Mouse (Mus musculus) testis, postnatal 14 days (tissue): ENCODE measurements around the gene Mbd6.
"Not testable (repeated sequence)": the region's sequence is repeated elsewhere in the genome, so short reads cannot be mapped to it uniquely, and the experiment has no call there.

Experiments
- DNase-seq: peaks from one replicate; pipeline ENCODE4 v3.0.0; 2021; ENCODE audit warnings: low spot score

The Mbd6 gene

DNA sequence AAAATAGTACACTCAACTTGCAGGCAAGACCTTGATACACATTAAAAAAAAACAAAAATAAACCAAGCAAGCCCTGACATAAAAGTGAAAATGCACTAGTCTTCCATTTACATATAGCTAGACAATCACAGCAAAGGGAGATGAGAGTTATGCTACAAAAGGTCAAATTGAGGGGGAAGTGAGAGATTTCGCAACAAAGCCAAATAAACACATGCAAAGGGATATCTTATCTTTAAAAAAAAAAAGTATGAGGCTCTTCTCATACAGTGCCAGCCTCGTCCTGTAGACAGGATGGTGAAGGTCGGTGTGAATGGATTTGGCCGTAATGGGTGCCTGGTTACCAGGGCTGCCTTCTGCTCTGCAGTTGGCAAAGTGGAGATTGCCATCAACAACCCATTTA is 24.0 kb upstream of the Mbd6 start:
- no peak for DNase-seq

GRCm38 (mm10) chr10:127312356-127312676 is 23.5 kb upstream of the Mbd6 start:
- peak; percentile 79 for DNase-seq

GRCm38 (mm10) chr10:127311476-127312355 is 22.9 kb upstream of the Mbd6 start, which contains the start of gene Mars:
TSS of gene Mars (minus strand) at chr10:127311786.
- peak; percentile 93 for DNase-seq

DNA sequence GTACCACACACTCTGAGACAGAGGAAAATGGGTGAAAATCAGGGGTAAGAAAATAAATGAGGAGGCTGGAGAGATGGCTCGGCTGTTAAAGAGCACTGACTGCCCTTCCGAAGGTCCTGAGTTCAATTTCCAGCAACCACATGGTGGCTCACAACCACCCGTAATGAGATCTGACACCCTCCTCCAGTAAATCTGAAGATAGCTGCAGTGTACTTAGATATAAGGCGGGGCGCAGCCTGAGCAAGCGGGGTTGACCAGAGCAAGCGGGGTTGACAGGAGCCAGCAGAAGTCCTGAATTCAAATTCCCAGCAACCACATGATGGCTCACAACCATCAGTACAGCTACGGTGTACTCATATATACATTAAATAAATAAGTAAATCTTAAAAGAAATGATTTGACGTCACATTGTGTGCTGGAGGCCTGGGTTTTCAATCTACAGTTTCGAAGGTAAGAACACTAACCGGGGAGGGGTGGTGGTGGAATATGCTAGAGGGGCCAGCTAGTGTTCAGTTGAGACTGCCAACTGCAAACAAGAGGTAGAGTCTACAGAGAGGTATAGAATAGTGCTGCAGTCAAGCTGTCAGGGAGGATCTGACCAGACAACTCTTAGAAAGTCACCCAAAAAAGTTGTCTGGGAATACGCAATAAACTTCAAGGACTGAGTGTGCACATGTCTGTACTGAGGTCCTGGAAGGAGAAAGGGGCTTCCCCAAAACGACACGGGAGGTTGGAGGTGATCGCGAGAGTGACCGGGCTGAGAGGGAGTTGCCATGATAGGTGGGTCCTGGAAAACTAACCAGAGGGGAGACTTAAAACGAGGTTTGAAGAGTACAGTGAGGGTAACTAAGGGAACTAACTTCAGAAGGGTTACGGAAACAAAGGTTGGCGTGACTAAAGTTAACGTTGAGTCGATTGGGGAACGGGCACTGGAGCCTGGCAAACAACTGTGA is 22.0 kb upstream of the Mbd6 start:
- no peak for DNase-seq

DNA sequence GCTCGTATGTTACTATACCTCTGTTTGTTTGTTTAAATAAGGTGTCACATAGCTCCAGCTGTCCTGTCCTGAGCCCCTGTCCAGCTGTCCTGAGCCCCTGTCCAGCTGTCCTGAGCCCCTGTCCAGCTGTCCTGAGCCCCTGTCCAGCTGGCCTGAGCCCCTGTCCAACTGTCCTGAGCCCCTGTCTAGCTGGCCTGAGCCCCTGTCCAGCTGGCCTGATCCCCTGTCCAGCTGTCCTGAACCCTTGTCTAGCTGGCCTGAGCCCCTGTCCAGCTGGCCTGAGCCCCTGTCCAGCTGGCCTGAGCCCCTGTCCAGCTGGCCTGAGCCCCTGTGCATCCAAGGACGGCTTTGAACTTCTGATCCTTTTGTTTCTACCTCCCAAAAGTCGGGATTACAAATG is 20.3 kb upstream of the Mbd6 start:
- not testable (repeated sequence) for DNase-seq

GRCm38 (mm10) chr10:127303136-127303535 is 14.3 kb upstream of the Mbd6 start:
- DNase-seq: no peak

- DNase-seq: no peak
Measured at GRCm38 (mm10) chr10:127300361-127300760, 11.5 kb upstream of the Mbd6 start.

GRCm38 (mm10) chr10:127297015-127297871 is 8.4 kb upstream of the Mbd6 start:
- DNase-seq: no peak

DNA sequence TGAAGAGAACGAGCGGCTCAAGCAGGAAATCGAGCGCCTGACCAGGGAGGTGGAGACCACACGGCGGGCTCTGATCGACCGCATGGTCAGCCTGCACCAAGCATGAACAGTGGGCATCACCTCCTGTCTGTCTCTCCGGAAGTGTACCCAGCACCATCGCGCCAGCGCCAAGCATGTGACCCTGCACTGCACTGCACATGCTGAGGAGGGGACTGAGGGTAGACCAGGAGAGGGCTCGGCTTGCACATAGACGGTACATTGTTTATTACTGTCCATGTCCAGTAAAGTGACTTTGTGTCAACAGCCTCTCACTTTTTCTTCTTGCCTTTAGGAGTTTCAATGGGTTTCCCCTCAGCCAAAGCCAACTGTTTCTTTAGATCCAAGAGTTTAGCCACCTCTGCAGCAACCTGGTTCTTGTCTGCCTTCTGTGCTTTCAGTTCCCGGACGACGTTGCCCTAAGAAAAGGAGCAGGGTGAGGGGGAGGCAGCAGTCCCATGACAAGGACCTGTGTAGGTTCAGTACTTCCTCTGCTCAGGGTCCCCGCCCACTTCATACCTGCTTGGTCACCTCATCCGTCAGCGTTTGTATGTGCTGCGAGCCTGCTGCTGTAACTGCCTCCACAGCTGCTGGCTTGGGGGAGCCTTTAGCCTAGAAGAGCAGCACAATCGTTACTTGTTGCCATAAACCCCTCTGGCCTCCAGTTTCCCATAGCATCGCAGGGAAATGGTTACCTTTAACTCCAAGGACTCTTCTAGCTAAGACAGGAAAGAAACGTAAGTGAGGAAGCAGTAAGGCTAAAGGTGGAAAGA is 7.4 kb upstream of the Mbd6 start:
- DNase-seq: no peak

GRCm38 (mm10) chr10:127294895-127295510 is 6.2 kb upstream of the Mbd6 start:
- no peak for DNase-seq

GRCm38 (mm10) chr10:127293590-127294113 is 4.8 kb upstream of the Mbd6 start:
- DNase-seq: no peak

- DNase-seq: peak; percentile 47
Measured at GRCm38 (mm10) chr10:127292987-127293538, 4.2 kb upstream of the Mbd6 start.

DNA sequence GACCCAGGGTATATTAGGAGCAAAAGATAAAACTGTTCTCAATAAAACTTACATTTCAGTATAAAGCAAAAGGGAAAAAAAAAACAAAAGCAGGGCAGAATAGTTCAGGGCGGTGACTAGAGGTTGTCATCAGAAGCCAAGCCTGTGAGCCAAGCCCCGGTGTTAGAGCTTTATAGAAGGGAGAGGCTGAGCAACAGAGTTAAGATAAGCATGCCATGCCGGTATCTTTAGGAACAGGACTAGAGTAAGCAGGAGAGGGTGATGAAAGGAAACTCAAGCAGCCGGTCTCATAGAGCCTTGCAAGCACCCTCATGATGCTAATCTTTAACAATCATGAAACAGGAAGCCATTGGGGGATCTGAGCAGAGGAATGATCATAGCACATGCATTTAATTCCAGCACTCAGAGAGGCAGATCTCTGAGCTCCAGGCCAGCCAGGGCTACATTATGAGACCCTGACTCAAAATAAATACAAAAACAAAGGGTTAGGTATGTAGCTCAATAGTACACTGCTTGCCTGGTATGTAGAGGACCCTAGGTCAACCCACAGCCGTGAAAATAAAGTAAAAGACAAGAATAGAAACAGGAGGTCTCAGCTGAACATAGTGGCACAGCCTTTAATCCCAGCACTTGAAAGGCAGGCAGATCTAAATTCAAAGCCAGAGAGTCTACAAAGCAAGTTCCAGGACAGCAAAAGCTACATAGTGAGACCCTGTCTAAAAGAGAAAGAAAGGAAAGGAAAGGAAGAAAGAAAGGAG is 3.2 kb upstream of the Mbd6 start:
- no peak for DNase-seq

DNA sequence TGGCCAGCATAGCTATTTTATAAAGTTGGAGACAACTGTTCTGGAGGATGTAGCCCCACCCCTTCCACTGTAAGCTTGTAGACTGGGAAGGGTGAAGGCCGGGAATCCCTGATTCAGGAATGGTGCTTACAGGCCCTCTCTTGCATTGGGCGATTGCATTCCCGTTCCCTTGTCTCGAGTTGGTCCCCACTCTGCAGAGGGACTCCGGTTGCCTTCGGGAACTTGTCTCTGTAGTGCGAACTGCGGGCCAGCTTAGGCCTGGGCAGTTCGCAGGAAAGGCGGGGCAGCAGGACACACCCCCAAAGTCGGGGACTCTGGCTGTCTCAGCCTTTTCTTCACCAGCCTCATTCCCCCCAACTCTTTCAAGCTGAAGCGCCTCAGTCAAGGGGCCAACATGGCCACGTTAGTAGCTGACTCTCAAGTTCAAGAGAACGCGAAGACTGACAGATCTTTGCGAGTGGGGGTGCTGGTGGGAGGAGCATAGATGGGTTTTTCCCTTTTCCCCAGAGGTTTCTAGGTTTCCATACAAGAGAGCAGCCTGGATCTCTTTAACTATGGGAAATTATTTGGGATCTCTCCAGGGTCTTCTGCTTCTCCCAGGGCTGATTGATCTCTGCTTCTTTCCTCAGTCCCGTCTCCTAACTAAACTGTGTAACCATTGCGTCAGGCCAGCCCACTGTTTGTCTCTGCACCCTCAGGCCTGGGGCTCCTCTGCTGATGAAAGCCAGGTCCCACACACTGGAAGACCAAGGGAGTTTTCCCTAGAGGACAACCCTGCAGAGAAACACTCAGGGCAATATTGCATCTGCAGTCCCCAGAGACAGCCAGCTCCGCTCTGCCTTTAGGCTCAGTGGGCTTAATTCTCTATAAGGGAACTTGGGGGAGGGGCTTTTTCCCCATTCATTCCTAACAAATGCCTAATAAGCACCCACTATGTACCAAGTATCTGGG is 2.4 kb upstream of the Mbd6 start:
- DNase-seq: peak; percentile 62

DNA sequence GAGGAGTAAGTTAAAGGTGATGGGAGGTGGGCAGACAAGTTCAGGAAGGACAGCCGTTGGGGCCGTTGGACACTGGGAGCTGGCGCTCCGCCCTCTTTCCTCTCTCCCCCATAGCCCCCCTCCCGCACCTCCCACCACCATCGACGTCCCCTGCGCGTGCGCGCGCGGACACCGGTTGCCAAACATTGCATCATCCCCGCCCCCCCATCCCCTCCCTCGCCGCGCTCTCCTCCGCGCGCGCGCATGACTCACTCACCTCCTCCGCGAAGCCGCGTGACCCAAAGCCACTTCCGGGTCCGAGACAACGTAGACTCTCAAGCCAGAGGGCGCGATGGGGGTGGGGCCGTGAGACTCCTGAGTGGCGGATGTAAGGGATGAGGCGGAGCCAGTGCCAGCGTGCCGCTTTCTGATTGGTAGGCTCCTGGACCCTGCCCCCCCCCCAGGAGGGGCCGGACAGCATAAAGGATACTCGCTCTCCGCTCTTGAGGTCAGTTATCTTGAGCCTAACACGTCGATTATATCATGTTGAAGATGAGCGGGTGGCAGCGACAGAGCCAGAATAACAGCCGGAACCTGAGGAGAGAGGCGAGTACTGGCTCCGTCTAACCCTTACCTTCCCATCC is 1.6 kb upstream of the Mbd6 start:
- DNase-seq: peak; percentile 100

GRCm38 (mm10) chr10:127289573-127290191 is 864 bp upstream of the Mbd6 start:
- DNase-seq: peak; percentile 82

DNA sequence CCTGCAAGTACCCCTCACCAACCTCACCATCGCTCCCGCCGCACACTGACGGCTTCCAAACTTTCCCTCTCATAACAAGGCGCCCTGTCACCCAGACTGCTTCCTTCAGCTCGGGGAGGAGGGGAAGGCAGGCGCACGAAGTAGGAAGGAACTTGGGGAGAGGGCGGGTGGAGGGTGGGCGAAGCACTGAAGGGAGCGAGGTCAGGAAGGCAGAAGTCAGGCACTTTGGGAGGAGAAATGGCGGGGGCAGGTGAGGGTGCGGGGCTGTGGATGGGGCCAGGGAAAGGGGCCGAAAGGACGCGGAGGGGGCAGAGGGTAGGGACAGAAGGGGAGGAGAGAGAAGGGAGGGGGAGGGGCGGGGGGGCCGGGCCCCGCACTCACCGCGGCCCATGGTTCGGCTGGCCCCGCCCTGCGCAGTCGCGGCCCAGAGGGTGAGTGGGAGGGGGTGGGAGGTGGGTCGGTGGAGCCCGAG is 454 bp downstream of the Mbd6 start:
- peak; percentile 70 for DNase-seq
